Mouse (Mus musculus): ENCODE data around the gene Anapc10. TPM values are rescaled to one million over a fixed set of nuclear protein-coding genes. Genes with fewer than 3 reads are reported as not detected.
"Not testable (repeated sequence)": the region's sequence is repeated elsewhere in the genome, so short reads cannot be mapped to it uniquely, and the experiment has no call there.

Anapc10 gene
- polyA plus RNA-seq, 1 experiment from 2014 or later: 40.6 TPM

GRCm38 (mm10) chr8:79712676-79713075, 1.1 kb downstream of the Anapc10 start:
- 57% methylated on average over 5 of the region's 6 CpGs for WGBS
- Histone ChIP-seq H3K27ac (ENCODE audit: low read length) (no peak overlapping the region), H3K4me1 (replicated peaks; ENCODE audit: control insufficient read depth, insufficient read depth, low read length) (peaks cover 6% of the 10 kb centered on the region), H3K27me3 (replicated peaks; ENCODE audit: control insufficient read depth, insufficient read depth, low read length) (no peaks in the 10 kb centered on the region), H3K9me3 (ENCODE audit: control insufficient read depth, low read length) (no peaks in the 10 kb centered on the region), H3K36me3 (ENCODE audit: control insufficient read depth, insufficient read depth) (peaks cover 3% of the 10 kb centered on the region; the same call in 1 of the 2 replicates), H3K4me3 (replicated peaks; ENCODE audit: low read length) (no peak overlapping the region), H3K9ac (replicated peaks; ENCODE audit: low read depth, low read length) (no peak overlapping the region), H3K4me2 (ENCODE audit: low read length) (peak overlapping the region; percentile 42)
- ATAC-seq: no peak

GRCm38 (mm10) chr8:79721537-79721936, 9.9 kb downstream of the Anapc10 start:
- Histone ChIP-seq H3K4me2 (ENCODE audit: low read length) (no peak overlapping the region), H3K9ac (replicated peaks; ENCODE audit: low read depth, low read length) (no peak overlapping the region), H3K9me3 (ENCODE audit: control insufficient read depth, low read length) (no peaks in the 10 kb centered on the region), H3K4me3 (replicated peaks; ENCODE audit: low read length) (no peak overlapping the region), H3K27ac (ENCODE audit: low read length) (no peak overlapping the region), H3K4me1 (replicated peaks; ENCODE audit: control insufficient read depth, insufficient read depth, low read length) (no peaks in the 10 kb centered on the region), H3K27me3 (replicated peaks; ENCODE audit: control insufficient read depth, insufficient read depth, low read length) (no peaks in the 10 kb centered on the region), H3K36me3 (ENCODE audit: control insufficient read depth, insufficient read depth) (peaks cover 11% of the 10 kb centered on the region)
- ATAC-seq: no peak

GRCm38 (mm10) chr8:79723308-79723707, 11.7 kb downstream of the Anapc10 start:
- Histone ChIP-seq H3K4me3 (replicated peaks; ENCODE audit: low read length) (no peak overlapping the region), H3K36me3 (ENCODE audit: control insufficient read depth, insufficient read depth) (peaks cover 11% of the 10 kb centered on the region), H3K4me2 (ENCODE audit: low read length) (no peak overlapping the region), H3K9me3 (ENCODE audit: control insufficient read depth, low read length) (no peaks in the 10 kb centered on the region), H3K27ac (ENCODE audit: low read length) (no peak overlapping the region), H3K27me3 (replicated peaks; ENCODE audit: control insufficient read depth, insufficient read depth, low read length) (no peaks in the 10 kb centered on the region), H3K9ac (replicated peaks; ENCODE audit: low read depth, low read length) (no peak overlapping the region), H3K4me1 (replicated peaks; ENCODE audit: control insufficient read depth, insufficient read depth, low read length) (no peaks in the 10 kb centered on the region)
- ATAC-seq: no peak

DNA sequence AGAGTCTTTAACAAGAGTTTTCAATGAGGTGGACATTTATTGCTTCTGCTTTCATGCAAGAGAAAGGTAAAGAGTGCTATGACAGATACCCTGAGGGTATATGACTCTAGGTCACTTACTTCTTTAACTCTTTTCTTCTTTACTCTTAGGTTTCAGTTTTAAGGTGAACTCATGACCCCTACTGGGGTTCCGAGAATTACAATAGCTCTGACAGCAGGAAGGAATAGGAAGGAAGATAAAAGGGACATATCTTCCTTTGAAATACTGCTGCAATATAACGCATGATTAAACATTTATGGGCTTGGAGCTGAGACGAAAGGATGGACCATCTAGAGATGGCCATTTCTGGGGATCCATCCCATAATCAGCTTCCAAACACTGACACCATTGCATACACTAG, 13.0 kb downstream of the Anapc10 start:
- Histone ChIP-seq H3K27ac (ENCODE audit: low read length) (no peak overlapping the region), H3K4me3 (replicated peaks; ENCODE audit: low read length) (no peak overlapping the region), H3K4me1 (replicated peaks; ENCODE audit: control insufficient read depth, insufficient read depth, low read length) (no peaks in the 10 kb centered on the region), H3K27me3 (replicated peaks; ENCODE audit: control insufficient read depth, insufficient read depth, low read length) (no peaks in the 10 kb centered on the region), H3K9ac (replicated peaks; ENCODE audit: low read depth, low read length) (no peak overlapping the region), H3K4me2 (ENCODE audit: low read length) (no peak overlapping the region), H3K36me3 (ENCODE audit: control insufficient read depth, insufficient read depth) (peaks cover 11% of the 10 kb centered on the region), H3K9me3 (ENCODE audit: control insufficient read depth, low read length) (no peaks in the 10 kb centered on the region)
- WGBS: 66% methylated on average over 3 of the region's 3 CpGs
- ATAC-seq: no peak

GRCm38 (mm10) chr8:79727900-79728299, 16.3 kb downstream of the Anapc10 start:
- Histone ChIP-seq H3K9ac (replicated peaks; ENCODE audit: low read depth, low read length) (no peak overlapping the region), H3K4me2 (ENCODE audit: low read length) (no peak overlapping the region), H3K27me3 (replicated peaks; ENCODE audit: control insufficient read depth, insufficient read depth, low read length) (no peaks in the 10 kb centered on the region), H3K9me3 (ENCODE audit: control insufficient read depth, low read length) (no peaks in the 10 kb centered on the region), H3K4me1 (replicated peaks; ENCODE audit: control insufficient read depth, insufficient read depth, low read length) (no peaks in the 10 kb centered on the region), H3K36me3 (ENCODE audit: control insufficient read depth, insufficient read depth) (peaks cover 2% of the 10 kb centered on the region; the same call in 1 of the 2 replicates), H3K27ac (ENCODE audit: low read length) (no peak overlapping the region), H3K4me3 (replicated peaks; ENCODE audit: low read length) (no peak overlapping the region)
- 98% methylated on average over 1 of the region's 1 CpGs for WGBS
- no peak for ATAC-seq

DNA sequence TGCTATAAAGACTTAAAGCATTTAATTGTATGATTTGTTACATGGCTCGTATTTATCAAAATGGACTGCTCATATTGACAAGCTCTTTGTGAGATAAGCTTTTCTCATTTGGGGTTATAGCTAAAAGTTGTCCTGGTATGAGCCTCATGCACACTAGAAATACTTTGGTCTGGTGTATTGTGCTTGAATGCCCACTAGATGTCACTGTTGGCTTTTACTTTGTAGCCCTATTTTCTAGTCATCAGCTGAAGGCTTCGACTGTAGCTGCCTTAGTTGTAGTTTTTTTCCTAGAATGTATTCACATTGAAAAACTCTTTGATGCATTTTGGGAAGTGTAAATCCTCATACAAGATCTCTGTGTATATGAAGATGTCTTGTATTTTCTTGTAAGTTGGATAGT, 22.7 kb downstream of the Anapc10 start:
- ATAC-seq: peak; percentile 79

DNA sequence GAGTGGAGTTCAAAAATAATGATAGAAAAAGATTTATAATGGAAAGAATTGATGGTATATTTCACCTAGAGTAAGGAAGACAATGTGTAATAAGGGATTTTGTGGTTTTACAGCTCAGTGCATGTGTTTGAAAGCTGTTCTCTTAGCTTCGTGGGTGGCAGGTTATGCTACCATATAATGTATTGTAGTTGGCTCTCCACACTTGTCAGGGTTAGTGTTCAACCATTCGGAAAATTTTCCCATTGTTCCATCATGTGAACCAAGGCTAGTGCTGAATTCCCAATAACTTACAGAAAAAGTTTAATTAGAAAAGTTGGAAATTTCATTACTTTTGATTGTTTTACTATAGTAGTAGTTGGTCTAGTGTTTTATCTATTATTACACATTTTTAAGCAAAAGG, 36.6 kb downstream of the Anapc10 start:
- WGBS: 17% methylated on average over 2 of the region's 2 CpGs
- H3K4me2 ChIP-seq (ENCODE audit: low read length): no peak overlapping the region
- H3K4me3 ChIP-seq (replicated peaks; ENCODE audit: low read length): no peak overlapping the region
- H3K27ac ChIP-seq (ENCODE audit: low read length): no peak overlapping the region
- 0 out of 2 replicates have a peak, but pooled peaks cover 2% of the 10 kb centered on the region for H3K4me1 ChIP-seq (replicated peaks; ENCODE audit: control insufficient read depth, insufficient read depth, low read length)
- H3K9ac ChIP-seq (replicated peaks; ENCODE audit: low read depth, low read length): no peak overlapping the region
- no peak for ATAC-seq
- peaks cover 2% of the 10 kb centered on the region; the same call in 1 of the 2 replicates for H3K36me3 ChIP-seq (ENCODE audit: control insufficient read depth, insufficient read depth)
- no peaks in the 10 kb centered on the region for H3K27me3 ChIP-seq (replicated peaks; ENCODE audit: control insufficient read depth, insufficient read depth, low read length)
- H3K9me3 ChIP-seq (ENCODE audit: control insufficient read depth, low read length): no peaks in the 10 kb centered on the region

More for the DNA sequence above, 22.7 kb downstream of the Anapc10 start:
- 16% methylated on average over 2 of the region's 2 CpGs for WGBS
- Histone ChIP-seq H3K27ac (ENCODE audit: low read length) (no peak overlapping the region), H3K4me3 (replicated peaks; ENCODE audit: low read length) (no peak overlapping the region), H3K36me3 (ENCODE audit: control insufficient read depth, insufficient read depth) (peaks cover 3% of the 10 kb centered on the region; the same call in 1 of the 2 replicates), H3K9ac (replicated peaks; ENCODE audit: low read depth, low read length) (no peak overlapping the region), H3K27me3 (replicated peaks; ENCODE audit: control insufficient read depth, insufficient read depth, low read length) (no peaks in the 10 kb centered on the region), H3K9me3 (ENCODE audit: control insufficient read depth, low read length) (no peaks in the 10 kb centered on the region), H3K4me2 (ENCODE audit: low read length) (no peak overlapping the region), H3K4me1 (replicated peaks; ENCODE audit: control insufficient read depth, insufficient read depth, low read length) (no peaks in the 10 kb centered on the region)

- no peaks in the 10 kb centered on the region for H3K27me3 ChIP-seq (replicated peaks; ENCODE audit: control insufficient read depth, insufficient read depth, low read length)
- H3K4me3 ChIP-seq (replicated peaks; ENCODE audit: low read length): no peak overlapping the region
- ATAC-seq: no peak
- no peak overlapping the region for H3K9ac ChIP-seq (replicated peaks; ENCODE audit: low read depth, low read length)
- 48% methylated on average over 4 of the region's 4 CpGs for WGBS
- H3K36me3 ChIP-seq (ENCODE audit: control insufficient read depth, insufficient read depth): peaks cover 2% of the 10 kb centered on the region; the same call in 1 of the 2 replicates
- no peak overlapping the region for H3K4me2 ChIP-seq (ENCODE audit: low read length)
- H3K9me3 ChIP-seq (ENCODE audit: control insufficient read depth, low read length): no peaks in the 10 kb centered on the region
- H3K27ac ChIP-seq (ENCODE audit: low read length): no peak overlapping the region
- 0 out of 2 replicates have a peak, but pooled peaks cover 2% of the 10 kb centered on the region for H3K4me1 ChIP-seq (replicated peaks; ENCODE audit: control insufficient read depth, insufficient read depth, low read length)
Measured at GRCm38 (mm10) chr8:79748591-79748990, 37.0 kb downstream of the Anapc10 start.

- Histone ChIP-seq H3K27ac (ENCODE audit: low read length) (no peak overlapping the region), H3K4me2 (ENCODE audit: low read length) (no peak overlapping the region), H3K36me3 (ENCODE audit: control insufficient read depth, insufficient read depth) (peaks cover under 1% of the 10 kb centered on the region; the same call in 1 of the 2 replicates), H3K9me3 (ENCODE audit: control insufficient read depth, low read length) (no peaks in the 10 kb centered on the region), H3K4me3 (replicated peaks; ENCODE audit: low read length) (no peak overlapping the region), H3K9ac (replicated peaks; ENCODE audit: low read depth, low read length) (no peak overlapping the region), H3K4me1 (replicated peaks; ENCODE audit: control insufficient read depth, insufficient read depth, low read length) (0 out of 2 replicates have a peak, but pooled peaks cover 2% of the 10 kb centered on the region), H3K27me3 (replicated peaks; ENCODE audit: control insufficient read depth, insufficient read depth, low read length) (no peaks in the 10 kb centered on the region)
- ATAC-seq: peak; percentile 69; the same call in 1 of the 2 replicates
- 5% methylated on average over 2 of the region's 2 CpGs for WGBS
Measured at GRCm38 (mm10) chr8:79750305-79750704, 38.7 kb downstream of the Anapc10 start.

DNA sequence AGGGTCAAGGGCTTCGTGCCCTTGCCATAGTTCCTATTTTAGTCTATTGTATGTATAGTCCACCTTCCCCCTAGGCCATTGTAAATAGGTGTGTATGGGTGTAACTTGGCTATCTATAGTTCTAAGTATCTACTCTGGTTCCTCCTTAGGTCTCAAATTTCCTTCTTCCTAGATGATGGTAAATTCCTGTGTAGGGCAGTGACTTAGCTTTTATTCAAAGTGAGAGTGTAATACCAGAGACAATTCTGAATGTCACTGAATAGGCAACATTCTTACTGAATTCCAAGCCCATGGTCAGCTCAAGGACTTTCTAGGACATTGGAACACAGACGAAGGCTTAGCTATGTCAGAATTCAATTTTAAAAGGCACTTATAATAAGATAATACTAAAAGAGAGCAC, 83.3 kb downstream of the Anapc10 start:
- H3K27ac ChIP-seq (ENCODE audit: low read length); ATAC-seq; H3K9ac ChIP-seq (replicated peaks; ENCODE audit: low read depth, low read length); H3K27me3 ChIP-seq (replicated peaks; ENCODE audit: control insufficient read depth, insufficient read depth, low read length); H3K36me3 ChIP-seq (ENCODE audit: control insufficient read depth, insufficient read depth); H3K9me3 ChIP-seq (ENCODE audit: control insufficient read depth, low read length); H3K4me1 ChIP-seq (replicated peaks; ENCODE audit: control insufficient read depth, insufficient read depth, low read length); H3K4me3 ChIP-seq (replicated peaks; ENCODE audit: low read length); H3K4me2 ChIP-seq (ENCODE audit: low read length): not testable (repeated sequence)
- WGBS: 86% methylated on average over 2 of the region's 2 CpGs
